Mouse (Mus musculus): ENCODE measurements around the gene Zfp110.

DNA sequence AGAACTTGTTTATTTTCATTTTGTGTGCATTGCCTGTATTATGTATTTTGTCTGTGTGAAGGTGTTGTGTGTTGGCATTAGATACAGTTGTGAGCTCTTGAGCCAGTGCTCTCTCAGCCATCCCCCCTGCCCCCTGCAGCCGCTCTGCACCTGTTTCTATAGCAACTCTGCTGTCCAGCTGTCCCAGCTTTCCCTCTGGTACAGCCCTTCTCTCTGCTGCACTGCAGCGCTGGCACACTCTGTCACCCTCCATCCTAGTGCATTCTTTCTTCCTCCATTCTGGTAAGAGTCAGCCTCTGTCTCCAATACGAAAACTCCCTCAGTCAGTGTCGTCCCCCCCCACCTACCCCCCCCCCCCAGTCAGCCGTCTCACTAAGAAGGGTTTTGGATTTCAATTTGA, 46.5 kb upstream of the Zfp110 start:
- TF ChIP-seq POLR2A (IDR thresholded peaks at IDR 0.05; ENCODE audit: control insufficient read depth, low read depth, low read length): no peak
- no peak for TF ChIP-seq CTCF (IDR thresholded peaks at IDR 0.05; ENCODE audit: control insufficient read depth, insufficient read depth, insufficient replicate concordance, low read depth, low read length)

Measured in testis, adult 2 months (tissue).